In the genomic region with DNA sequence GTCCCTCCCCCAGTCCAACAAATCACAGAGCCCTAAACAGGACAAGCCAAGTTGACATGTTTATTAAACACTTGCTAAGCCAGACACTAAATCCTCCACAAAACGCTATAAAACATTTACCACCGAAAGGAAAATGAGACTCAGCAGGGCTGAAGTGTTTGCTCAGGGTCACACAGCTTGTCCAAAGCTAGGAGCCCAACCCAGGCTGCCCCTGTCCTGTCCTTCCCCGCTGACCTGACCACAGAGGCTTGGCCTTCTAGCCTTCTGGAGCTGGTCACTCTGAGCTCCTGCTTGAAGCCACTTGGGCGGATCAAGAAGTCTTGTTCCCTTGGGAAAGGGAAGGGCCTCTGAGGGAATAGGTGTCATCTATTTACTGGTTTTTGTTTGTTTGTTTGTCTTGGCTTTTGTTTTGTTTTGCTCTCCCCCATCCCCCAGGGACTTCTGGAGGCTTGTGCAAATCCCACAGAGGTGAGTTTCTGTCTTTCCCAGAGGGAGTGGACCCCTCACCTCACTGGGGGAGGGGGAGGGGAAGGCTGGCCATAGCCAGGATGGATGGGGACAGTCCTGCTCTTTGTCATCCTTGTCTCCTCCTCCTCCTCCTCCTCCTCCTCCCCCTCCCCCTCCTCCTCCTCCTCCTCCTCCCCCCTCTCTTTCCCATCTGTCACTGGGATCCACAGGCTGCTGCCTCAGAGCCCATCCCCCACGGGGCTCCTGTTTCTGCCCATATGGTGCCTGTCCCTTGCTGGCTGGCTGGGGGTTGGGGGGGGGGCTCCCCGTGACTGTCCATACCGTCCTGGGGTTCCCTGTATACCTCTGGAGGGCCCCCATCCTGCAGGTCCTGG, we compare ENCODE assay signal across 9 mouse cellular contexts. TPM values are rescaled to one million over a fixed set of nuclear protein-coding genes. Genes with fewer than 3 reads are reported as not detected.
DNase-seq lines count a peak whose midpoint lies in the region.
"Had no signal": no experiment of that assay in that cellular context is flagged by ENCODE, and none has a peak within 500 bp of the region (broad histone marks: within the 10 kb centered on the region; RNA-seq: fewer than 3 reads in every experiment).

No protein-coding gene starts in this region.

- H3K36me3 ChIP-seq in hindbrain, embryonic 10.5 days: no peaks in the 10 kb centered on the region

- intact Hi-C loops in left cerebral cortex, postnatal 4 days (cut with DNase I): loop anchor here (10.0 kb wide), 1 partner anchor 47 kb away; the partner anchor contains the start of gene 2200002D01Rik
- intact Hi-C loops in left cerebral cortex, postnatal 36 days (cut with DNase I): loop anchor here (5.0 kb wide), 1 partner anchor 45 kb away; the partner anchor contains the start of gene 2200002D01Rik

- DNase-seq in left cerebral cortex, postnatal 4 days: peak; percentile 82
- no peak for DNase-seq in left cerebral cortex, postnatal 36 days (ENCODE audit: low spot score in 2 of 2)
- peak; percentile 80 to 87 for DNase-seq in cerebellum, postnatal 25 days
- DNase-seq in hindbrain, embryonic 10.5 days (ENCODE audit: low spot score): peak; percentile 74
- peak; percentile 73 for DNase-seq in neural tube, embryonic 10.5 days (ENCODE audit: extremely low spot score, low spot score)
- DNase-seq in adrenal gland, postnatal 14 days: no peak
- DNase-seq in spleen, postnatal 36 days (ENCODE audit: low spot score in 2 of 2): no peak
- DNase-seq in left cerebral cortex, adult 18-20 months (ENCODE audit: low spot score in 2 of 2): no peak

- H3K27ac ChIP-seq in hindbrain, embryonic 10.5 days: peak overlapping the region; percentile 91

- H3K4me1 ChIP-seq in hindbrain, embryonic 10.5 days (replicated peaks): peaks cover 62% of the 10 kb centered on the region

- WGBS in hindbrain, embryonic 10.5 days: 25% methylated on average over 7 of the region's 7 CpGs

- H3K27me3 ChIP-seq in hindbrain, embryonic 10.5 days (ENCODE audit: insufficient read depth, poor library complexity, severe bottlenecking): peaks cover 33% of the 10 kb centered on the region
- H3K27me3 ChIP-seq: Patski had no signal

- no peaks in the 10 kb centered on the region for H3K9me3 ChIP-seq in hindbrain, embryonic 10.5 days

- peak overlapping the region; percentile 65 for H3K4me3 ChIP-seq in hindbrain, embryonic 10.5 days

RNA-seq across cellular contexts. Expression of gene Ppp1r14a, which starts 2.7 kb away (rescaled TPM):
- 1 to 10 TPM; 1.5 to 1.9 TPM for total RNA-seq in left cerebral cortex, postnatal 4 days (2021)
- 10 to 100 TPM; 15.9 to 24.7 TPM for total RNA-seq in left cerebral cortex, postnatal 36 days (2021)
- 35.5 and 55.7 TPM in 2 replicates for polyA plus RNA-seq in hindbrain, embryonic 10.5 days (2016; fragmentation: Nextera tagmentation; extraction: Ambion mirVana)
- 10.9 and 12.4 TPM in 2 replicates for total RNA-seq in adrenal gland, postnatal 14 days (2021)
- total RNA-seq in left cerebral cortex, adult 18-20 months (2021): 10 to 100 TPM; 16.8 to 18.3 TPM

RNA-seq across cellular contexts. Expression of gene Spint2, which starts 10.1 kb away (rescaled TPM):
- 10 to 100 TPM; 23.8 to 34.4 TPM for total RNA-seq in left cerebral cortex, postnatal 4 days (2021)
- 10 to 100 TPM; 23.5 to 26.2 TPM for total RNA-seq in left cerebral cortex, postnatal 36 days (2021)
- polyA plus RNA-seq in hindbrain, embryonic 10.5 days (2016; fragmentation: Nextera tagmentation; extraction: Ambion mirVana): 43.7 and 65.7 TPM in 2 replicates
- 29.0 and 31.5 TPM in 2 replicates for total RNA-seq in adrenal gland, postnatal 14 days (2021)
- total RNA-seq in left cerebral cortex, adult 18-20 months (2021): 10 to 100 TPM; 27.6 to 33.5 TPM

RNA-seq across cellular contexts. Expression of gene Dpf1, which starts 11.9 kb away (rescaled TPM):
- 100 to 1,000 TPM; 222 to 228 TPM for total RNA-seq in left cerebral cortex, postnatal 4 days (2021)
- 100 to 1,000 TPM in 1 of 2 experiments, 10 to 100 TPM in 1; 86.6 to 117 TPM for total RNA-seq in left cerebral cortex, postnatal 36 days (2021)
- 28.3 and 60.6 TPM in 2 replicates for polyA plus RNA-seq in hindbrain, embryonic 10.5 days (2016; fragmentation: Nextera tagmentation; extraction: Ambion mirVana)
- total RNA-seq in adrenal gland, postnatal 14 days (2021): 1.8 and 2.4 TPM in 2 replicates
- 100 to 1,000 TPM; 107 to 120 TPM for total RNA-seq in left cerebral cortex, adult 18-20 months (2021)

RNA-seq across cellular contexts. Expression of gene 2200002D01Rik, which starts 43.6 kb away (rescaled TPM):
- total RNA-seq in left cerebral cortex, postnatal 4 days (2021): under 1 TPM in 1 of 2 experiments, not detected in 1; 0.80 TPM
- not detected for total RNA-seq in left cerebral cortex, postnatal 36 days (2021)
- 6.9 and 7.4 TPM in 2 replicates for polyA plus RNA-seq in hindbrain, embryonic 10.5 days (2016; fragmentation: Nextera tagmentation; extraction: Ambion mirVana)
- 2.4 and 2.7 TPM in 2 replicates for total RNA-seq in adrenal gland, postnatal 14 days (2021)
- total RNA-seq in left cerebral cortex, adult 18-20 months (2021): under 1 TPM; 0.65 to 0.98 TPM

RNA-seq across cellular contexts. Expression of gene Yif1b, which starts 53.7 kb away (rescaled TPM):
- total RNA-seq in left cerebral cortex, postnatal 4 days (2021): 10 to 100 TPM; 35.9 to 38.1 TPM
- total RNA-seq in left cerebral cortex, postnatal 36 days (2021): 10 to 100 TPM; 48.6 to 54.6 TPM
- 110 and 115 TPM in 2 replicates for polyA plus RNA-seq in hindbrain, embryonic 10.5 days (2016; fragmentation: Nextera tagmentation; extraction: Ambion mirVana)
- total RNA-seq in adrenal gland, postnatal 14 days (2021): 77.1 and 81.0 TPM in 2 replicates
- total RNA-seq in left cerebral cortex, adult 18-20 months (2021): 10 to 100 TPM; 51.7 to 52.4 TPM

Comparison
In these comparisons a context has a peak if more than half of its experiments do, and no peak if none do; other contexts are left out.
1. DNase-seq: peak in left cerebral cortex, postnatal 4 days (single experiment), cerebellum, postnatal 25 days (2 of 2), hindbrain, embryonic 10.5 days (single experiment) and neural tube, embryonic 10.5 days (single experiment); none in left cerebral cortex, postnatal 36 days (0 of 2), adrenal gland, postnatal 14 days (single experiment), spleen, postnatal 36 days (0 of 2) and left cerebral cortex, adult 18-20 months (0 of 2).
2. RNA of gene Dpf1, which starts 11.9 kb away (total RNA-seq): 222 to 228 TPM in left cerebral cortex, postnatal 4 days, 107 to 120 TPM in left cerebral cortex, adult 18-20 months and 86.6 to 117 TPM in left cerebral cortex, postnatal 36 days; 1.8 to 2.4 TPM in adrenal gland, postnatal 14 days; every median in the first group is over 10 times any median in the second.